Mouse (Mus musculus): ENCODE measurements at regions not wholly inside any gene's neighbourhood (a gene's known extent, or its start where the extent isn't known, plus 50 kb on each side); places are given as distances from the start of the nearest gene placed in this dataset.

GRCm38 (mm10) chr5:146652874-146653273, 67.8 kb upstream of the Gpr12 start:
- TF ChIP-seq MAX (IDR thresholded peaks at IDR 0.05) (no peak), CTCF (IDR thresholded peaks at IDR 0.05; ENCODE audit: control insufficient read depth, insufficient read depth, insufficient read length) (no peak), MYOG (IDR thresholded peaks at IDR 0.05; ENCODE audit: control insufficient read depth, extremely low read depth, insufficient read length) (no peak), CEBPB (IDR thresholded peaks at IDR 0.05; ENCODE audit: low read depth) (no peak)
